Mouse (Mus musculus): Measurements from ENCODE around the gene Mme. TPM values are rescaled to one million over a fixed set of nuclear protein-coding genes. Genes with fewer than 3 reads are reported as not detected.

The Mme gene
- polyA plus RNA-seq (2014; fragmentation: Nextera tagmentation; extraction: Ambion mirVana): 6.1 and 6.5 TPM in 2 replicates

DNA sequence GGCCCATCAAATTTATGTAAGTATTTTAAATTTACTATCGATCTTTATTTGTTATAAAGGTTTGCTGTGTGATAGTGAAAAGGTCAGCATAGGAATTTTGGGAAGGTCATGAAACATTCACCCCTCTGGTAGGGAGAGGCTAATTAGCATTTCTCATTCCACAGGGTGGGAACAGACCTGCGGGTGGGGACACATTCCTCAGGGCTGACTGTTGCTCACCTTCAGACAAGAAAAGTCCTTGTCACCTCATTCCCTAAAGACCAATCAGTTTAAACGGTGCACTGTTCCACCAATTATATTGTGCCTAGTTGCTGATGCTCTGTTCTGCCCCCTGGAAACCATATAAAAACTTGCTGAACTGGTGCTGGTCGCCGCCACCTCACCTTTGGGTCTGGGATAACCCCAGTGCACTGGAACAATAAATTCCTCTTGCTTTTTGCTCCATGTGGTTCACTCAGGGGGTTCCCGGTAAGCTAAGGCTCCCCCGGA, at the start of gene Mme:
Gene Mme, plus strand, starts transcription at position 439 of the 489 bp plus-strand sequence.
- ATAC-seq (ENCODE audit: insufficient number of reproducible peaks, insufficient read depth, low FRiP score, low read depth): no peak
- no peaks in the 10 kb centered on the region for H3K27me3 ChIP-seq (ENCODE audit: control insufficient read depth, insufficient read depth, low read length)
- WGBS: 82% methylated on average over 7 of the region's 7 CpGs

DNA sequence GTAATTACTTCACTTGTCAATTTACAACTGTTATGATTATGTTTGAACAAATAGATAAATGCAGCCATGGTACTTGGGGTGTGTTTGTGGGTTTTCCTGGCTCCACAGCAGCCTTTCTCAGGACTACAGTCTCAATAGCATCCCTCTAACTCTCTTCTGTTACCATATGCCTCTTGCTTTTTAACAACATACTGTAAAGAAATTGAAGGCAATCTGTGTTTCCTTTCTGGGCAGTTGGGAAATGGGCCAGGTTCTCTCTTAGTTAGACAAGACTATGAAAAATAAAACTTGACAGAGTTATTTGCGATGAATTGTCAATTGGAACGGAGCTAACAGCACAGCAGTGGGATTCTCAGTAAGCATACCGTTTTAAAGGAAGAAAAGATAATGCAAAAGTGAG, 44.8 kb upstream of the Mme start:
- Histone ChIP-seq H3K4me1 (ENCODE audit: control insufficient read depth in 2 of 2, insufficient read depth in 2 of 2, low read length in 2 of 2) (no peaks in the 10 kb centered on the region), H3K27ac (replicated peaks in 1 of 2; ENCODE audit: control insufficient read depth in 1 of 2, insufficient read depth in 1 of 2, low read depth in 2 of 2, low read length in 2 of 2) (no peak overlapping the region), H3K36me3 (ENCODE audit: control insufficient read depth, insufficient read depth, low read length) (no peaks in the 10 kb centered on the region), H3K4me3 (ENCODE audit: control insufficient read depth in 1 of 2, insufficient read depth in 1 of 2, low read depth in 1 of 2, low read length in 2 of 2) (no peak overlapping the region), H3K27me3 (ENCODE audit: control insufficient read depth, insufficient read depth, low read length) (no peaks in the 10 kb centered on the region), H3K9me3 (ENCODE audit: control insufficient read depth, low read length) (no peaks in the 10 kb centered on the region), H3K9ac (ENCODE audit: low read length) (no peak overlapping the region), H3K4me2 (ENCODE audit: low read length) (no peak overlapping the region)
- no peak for ATAC-seq (ENCODE audit: insufficient number of reproducible peaks, insufficient read depth, low FRiP score, low read depth)
- 77% methylated on average over 3 of the region's 3 CpGs for WGBS

More for the DNA sequence above, at the start of gene Mme:
- no peak within 1 kb of the TSS for H3K4me2 ChIP-seq (ENCODE audit: low read length)
- no peak within 1 kb of the TSS for H3K27ac ChIP-seq (replicated peaks in 1 of 2; ENCODE audit: control insufficient read depth in 1 of 2, insufficient read depth in 1 of 2, low read depth in 2 of 2, low read length in 2 of 2)
- H3K4me3 ChIP-seq (ENCODE audit: control insufficient read depth in 1 of 2, insufficient read depth in 1 of 2, low read depth in 1 of 2, low read length in 2 of 2): no peak within 1 kb of the TSS
- no peak within 1 kb of the TSS for H3K9ac ChIP-seq (ENCODE audit: low read length)
- no peaks in the 10 kb centered on the region for H3K36me3 ChIP-seq (ENCODE audit: control insufficient read depth, insufficient read depth, low read length)
- 0 out of 4 replicates have a peak, but pooled peaks cover 0 to 3% of the 10 kb centered on the region in 2 experiments for H3K4me1 ChIP-seq (ENCODE audit: control insufficient read depth in 2 of 2, insufficient read depth in 2 of 2, low read length in 2 of 2)
- no peaks in the 10 kb centered on the region for H3K9me3 ChIP-seq (ENCODE audit: control insufficient read depth, low read length)

DNA sequence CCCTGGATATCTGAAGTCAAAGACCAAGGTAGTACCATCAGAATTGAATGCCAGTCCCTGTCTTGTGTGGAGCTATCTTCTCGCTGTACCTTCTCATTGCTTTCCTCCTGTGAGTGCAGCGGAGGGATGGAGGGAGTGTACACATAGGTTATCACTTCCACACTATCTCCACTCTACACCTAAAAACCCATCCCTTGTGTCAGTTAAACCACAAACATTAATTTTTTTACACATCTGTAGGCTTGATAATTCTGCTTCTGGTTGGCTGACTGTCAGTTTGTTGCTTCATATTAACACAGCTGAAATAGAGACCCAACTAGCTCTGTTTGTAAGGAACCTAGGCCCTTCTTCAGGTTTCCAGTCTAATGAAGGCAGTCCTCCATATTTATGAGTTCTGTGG, 43.3 kb upstream of the Mme start:
- WGBS: 88% methylated on average over 2 of the region's 2 CpGs
- Histone ChIP-seq H3K27me3 (ENCODE audit: control insufficient read depth, insufficient read depth, low read length) (no peaks in the 10 kb centered on the region), H3K36me3 (ENCODE audit: control insufficient read depth, insufficient read depth, low read length) (no peaks in the 10 kb centered on the region), H3K27ac (replicated peaks in 1 of 2; ENCODE audit: control insufficient read depth in 1 of 2, insufficient read depth in 1 of 2, low read depth in 2 of 2, low read length in 2 of 2) (no peak overlapping the region), H3K4me3 (ENCODE audit: control insufficient read depth in 1 of 2, insufficient read depth in 1 of 2, low read depth in 1 of 2, low read length in 2 of 2) (no peak overlapping the region), H3K9ac (ENCODE audit: low read length) (no peak overlapping the region), H3K4me2 (ENCODE audit: low read length) (no peak overlapping the region), H3K9me3 (ENCODE audit: control insufficient read depth, low read length) (no peaks in the 10 kb centered on the region), H3K4me1 (ENCODE audit: control insufficient read depth in 2 of 2, insufficient read depth in 2 of 2, low read length in 2 of 2) (no peaks in the 10 kb centered on the region)
- ATAC-seq (ENCODE audit: insufficient number of reproducible peaks, insufficient read depth, low FRiP score, low read depth): no peak

DNA sequence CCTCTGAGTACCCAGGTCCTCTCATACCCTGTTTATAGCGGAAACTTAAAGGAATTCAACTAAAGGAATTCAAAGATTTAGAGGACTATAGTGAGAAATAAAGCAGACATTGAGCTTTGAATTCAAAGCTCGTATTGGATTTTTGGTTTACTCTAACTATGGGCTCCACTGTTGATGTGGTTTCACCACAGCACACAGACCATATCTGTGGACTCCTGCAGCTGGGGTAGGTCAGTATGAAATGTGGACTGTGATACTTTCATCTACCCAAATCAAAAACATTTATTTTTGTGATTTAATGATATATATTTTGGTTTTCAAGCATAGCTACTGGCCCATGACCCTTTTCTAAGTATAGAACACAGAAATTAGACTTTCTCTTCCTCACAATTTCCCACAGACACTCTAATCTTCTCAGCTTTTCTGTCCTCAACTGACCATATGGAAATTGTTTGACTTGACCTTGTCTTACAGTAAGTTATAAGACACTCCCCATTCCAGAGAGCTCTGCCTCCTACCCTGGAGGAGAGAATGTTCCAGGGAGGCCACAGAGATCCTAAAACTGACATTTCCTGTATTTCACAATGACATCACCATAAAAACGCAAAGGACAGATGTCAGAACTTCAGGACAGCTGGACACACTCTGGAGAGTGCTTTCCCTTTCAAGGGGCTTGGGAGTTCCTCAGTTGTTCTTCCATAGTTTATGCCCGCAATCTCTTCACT, 19.3 kb upstream of the Mme start:
- no peak for ATAC-seq (ENCODE audit: insufficient number of reproducible peaks, insufficient read depth, low FRiP score, low read depth)
- Histone ChIP-seq H3K9ac (ENCODE audit: low read length) (no peak overlapping the region), H3K27ac (replicated peaks in 1 of 2; ENCODE audit: control insufficient read depth in 1 of 2, insufficient read depth in 1 of 2, low read depth in 2 of 2, low read length in 2 of 2) (no peak overlapping the region), H3K4me1 (ENCODE audit: control insufficient read depth in 2 of 2, insufficient read depth in 2 of 2, low read length in 2 of 2) (peaks cover 0 to 5% of the 10 kb centered on the region in 2 experiments; a peak in 1 of 4 replicates), H3K36me3 (ENCODE audit: control insufficient read depth, insufficient read depth, low read length) (no peaks in the 10 kb centered on the region), H3K9me3 (ENCODE audit: control insufficient read depth, low read length) (no peaks in the 10 kb centered on the region), H3K27me3 (ENCODE audit: control insufficient read depth, insufficient read depth, low read length) (no peaks in the 10 kb centered on the region), H3K4me2 (ENCODE audit: low read length) (no peak overlapping the region), H3K4me3 (ENCODE audit: control insufficient read depth in 1 of 2, insufficient read depth in 1 of 2, low read depth in 1 of 2, low read length in 2 of 2) (no peak overlapping the region)
- 75% methylated on average over 4 of the region's 4 CpGs for WGBS

DNA sequence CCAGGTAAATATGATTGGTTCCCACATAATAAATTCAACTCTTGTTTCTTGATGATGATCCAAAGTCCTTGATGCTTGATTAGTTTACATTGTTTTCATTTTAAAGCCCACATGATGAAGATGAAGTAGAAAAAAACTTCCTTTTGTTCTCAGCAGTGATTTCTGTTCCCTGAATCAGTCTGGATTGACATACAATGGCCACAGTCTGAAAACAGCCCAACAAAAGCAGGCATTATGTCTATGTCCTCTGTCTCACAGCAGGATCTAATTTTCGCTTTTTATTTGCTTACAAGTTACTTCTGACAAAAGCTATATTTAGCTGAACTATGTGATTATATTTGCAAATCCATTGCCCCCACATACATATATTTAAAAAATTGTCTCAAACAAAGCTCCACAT, 17.7 kb upstream of the Mme start:
- H3K36me3 ChIP-seq (ENCODE audit: control insufficient read depth, insufficient read depth, low read length): no peaks in the 10 kb centered on the region

DNA sequence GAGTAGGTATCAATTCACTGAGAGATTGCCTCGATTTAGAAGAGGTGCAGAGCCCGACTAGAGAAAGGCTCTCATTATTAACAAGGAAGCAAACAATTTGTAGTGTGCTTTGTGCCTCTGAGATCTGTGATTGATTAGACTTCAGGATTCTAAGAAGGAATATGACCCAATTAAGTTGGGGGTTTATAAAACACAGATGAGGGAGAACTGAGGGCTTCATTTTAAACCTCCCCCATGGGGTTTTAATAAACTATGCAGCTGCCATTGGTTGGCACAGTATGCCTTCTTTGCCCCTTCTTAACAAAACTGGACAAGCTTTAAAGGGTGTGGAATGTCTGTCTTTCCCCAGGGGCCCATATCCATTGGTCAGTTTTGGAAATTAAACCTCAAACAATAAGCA, 5.4 kb upstream of the Mme start:
- no peak overlapping the region for H3K27ac ChIP-seq (replicated peaks in 1 of 2; ENCODE audit: control insufficient read depth in 1 of 2, insufficient read depth in 1 of 2, low read depth in 2 of 2, low read length in 2 of 2)
- no peak overlapping the region for H3K4me2 ChIP-seq (ENCODE audit: low read length)
- H3K4me1 ChIP-seq (ENCODE audit: control insufficient read depth in 2 of 2, insufficient read depth in 2 of 2, low read length in 2 of 2): 0 out of 4 replicates have a peak, but pooled peaks cover 0 to 3% of the 10 kb centered on the region in 2 experiments
- WGBS: 68% methylated on average over 2 of the region's 2 CpGs
- no peaks in the 10 kb centered on the region for H3K36me3 ChIP-seq (ENCODE audit: control insufficient read depth, insufficient read depth, low read length)
- ATAC-seq (ENCODE audit: insufficient number of reproducible peaks, insufficient read depth, low FRiP score, low read depth): no peak
- no peaks in the 10 kb centered on the region for H3K9me3 ChIP-seq (ENCODE audit: control insufficient read depth, low read length)
- no peak overlapping the region for H3K9ac ChIP-seq (ENCODE audit: low read length)
- H3K4me3 ChIP-seq (ENCODE audit: control insufficient read depth in 1 of 2, insufficient read depth in 1 of 2, low read depth in 1 of 2, low read length in 2 of 2): no peak overlapping the region
- no peaks in the 10 kb centered on the region for H3K27me3 ChIP-seq (ENCODE audit: control insufficient read depth, insufficient read depth, low read length)

More for the DNA sequence above, 17.7 kb upstream of the Mme start:
- Histone ChIP-seq H3K27ac (replicated peaks in 1 of 2; ENCODE audit: control insufficient read depth in 1 of 2, insufficient read depth in 1 of 2, low read depth in 2 of 2, low read length in 2 of 2) (no peak overlapping the region), H3K4me1 (ENCODE audit: control insufficient read depth in 2 of 2, insufficient read depth in 2 of 2, low read length in 2 of 2) (peaks cover 0 to 5% of the 10 kb centered on the region in 2 experiments; a peak in 1 of 4 replicates), H3K27me3 (ENCODE audit: control insufficient read depth, insufficient read depth, low read length) (no peaks in the 10 kb centered on the region), H3K9me3 (ENCODE audit: control insufficient read depth, low read length) (no peaks in the 10 kb centered on the region), H3K4me2 (ENCODE audit: low read length) (no peak overlapping the region), H3K9ac (ENCODE audit: low read length) (no peak overlapping the region), H3K4me3 (ENCODE audit: control insufficient read depth in 1 of 2, insufficient read depth in 1 of 2, low read depth in 1 of 2, low read length in 2 of 2) (no peak overlapping the region)
- WGBS: 77% methylated on average over 1 of the region's 1 CpGs
- no peak for ATAC-seq (ENCODE audit: insufficient number of reproducible peaks, insufficient read depth, low FRiP score, low read depth)

DNA sequence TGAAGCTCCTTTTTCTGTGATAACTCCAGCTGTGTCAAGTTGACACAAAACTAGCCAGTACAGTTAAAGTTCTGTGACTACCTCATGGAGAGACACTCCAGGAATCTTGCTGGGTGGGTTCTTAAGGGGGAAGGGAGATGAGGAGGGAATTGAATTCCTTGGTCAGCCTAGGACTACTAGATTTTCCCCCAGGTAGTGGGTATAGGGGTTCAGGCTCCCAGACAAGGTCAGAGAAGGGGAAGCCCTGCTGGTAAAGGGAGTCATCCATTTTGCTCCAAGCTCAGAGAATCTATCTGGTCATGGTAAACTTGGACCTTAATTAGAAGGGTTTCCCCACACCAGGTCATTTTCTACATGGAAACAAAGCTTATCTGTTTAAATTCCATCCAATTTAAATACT, 2.4 kb downstream of the Mme start:
- no peak for ATAC-seq (ENCODE audit: insufficient number of reproducible peaks, insufficient read depth, low FRiP score, low read depth)
- 0 out of 4 replicates have a peak, but pooled peaks cover 0 to 3% of the 10 kb centered on the region in 2 experiments for H3K4me1 ChIP-seq (ENCODE audit: control insufficient read depth in 2 of 2, insufficient read depth in 2 of 2, low read length in 2 of 2)
- no peak overlapping the region for H3K27ac ChIP-seq (replicated peaks in 1 of 2; ENCODE audit: control insufficient read depth in 1 of 2, insufficient read depth in 1 of 2, low read depth in 2 of 2, low read length in 2 of 2)
- no peaks in the 10 kb centered on the region for H3K27me3 ChIP-seq (ENCODE audit: control insufficient read depth, insufficient read depth, low read length)
- no peaks in the 10 kb centered on the region for H3K36me3 ChIP-seq (ENCODE audit: control insufficient read depth, insufficient read depth, low read length)
- H3K9ac ChIP-seq (ENCODE audit: low read length): no peak overlapping the region
- H3K4me2 ChIP-seq (ENCODE audit: low read length): no peak overlapping the region
- no peak overlapping the region for H3K4me3 ChIP-seq (ENCODE audit: control insufficient read depth in 1 of 2, insufficient read depth in 1 of 2, low read depth in 1 of 2, low read length in 2 of 2)
- H3K9me3 ChIP-seq (ENCODE audit: control insufficient read depth, low read length): no peaks in the 10 kb centered on the region

Measured in heart, embryonic 14.5 days (tissue).